Mouse (Mus musculus) frontal cortex, postnatal 14 days (tissue): ENCODE results near the gene Rbpj.
A peak's percentile ranks its signal among the peaks of the same experiment; 100 is the strongest.
"Not testable (repeated sequence)": the region's sequence is repeated elsewhere in the genome, so short reads cannot be mapped to it uniquely, and the experiment has no call there.

ENCODE experiments used
- DNase-seq, 2 experiments: peaks; one replicate each; pipeline ENCODE4 v3.0.0; 2022; ENCODE audit warnings: low spot score in 2 of 2

Gene Rbpj

GRCm38 (mm10) chr5:53670321-53670938 lies 204.5 kb downstream of the Rbpj start:
- DNase-seq = no peak

- DNase-seq = no peak
These were observed 205.6 kb downstream of the Rbpj start for GRCm38 (mm10) chr5:53671507-53671906.

GRCm38 (mm10) chr5:53672352-53672751 lies 206.4 kb downstream of the Rbpj start:
- peak; percentile 28 to 56 for DNase-seq

- DNase-seq = not testable (repeated sequence)
These were observed 207.7 kb downstream of the Rbpj start for GRCm38 (mm10) chr5:53673493-53674150.

- DNase-seq = no peak
These were observed 210.7 kb downstream of the Rbpj start for GRCm38 (mm10) chr5:53676671-53677070.

GRCm38 (mm10) chr5:53678036-53678767 lies 212.2 kb downstream of the Rbpj start:
- DNase-seq = no peak

GRCm38 (mm10) chr5:53679651-53680050 lies 213.7 kb downstream of the Rbpj start:
- peak in 1 of 2 experiments; percentile 16 for DNase-seq

GRCm38 (mm10) chr5:53683916-53684315 lies 218.0 kb downstream of the Rbpj start:
- DNase-seq = no peak

GRCm38 (mm10) chr5:53684417-53684816 lies 218.5 kb downstream of the Rbpj start:
- DNase-seq = no peak

GRCm38 (mm10) chr5:53685623-53686022 lies 219.7 kb downstream of the Rbpj start:
- DNase-seq = no peak

- no peak for DNase-seq
These were observed 220.4 kb downstream of the Rbpj start for GRCm38 (mm10) chr5:53686379-53686778.

- DNase-seq = no peak
These were observed 222.4 kb downstream of the Rbpj start for GRCm38 (mm10) chr5:53688326-53688725.

- DNase-seq = no peak
These were observed 225.6 kb downstream of the Rbpj start for GRCm38 (mm10) chr5:53691577-53691976.

- DNase-seq = no peak
These were observed 226.1 kb downstream of the Rbpj start for GRCm38 (mm10) chr5:53692100-53692499.

GRCm38 (mm10) chr5:53692662-53693061 lies 226.7 kb downstream of the Rbpj start:
- DNase-seq = no peak

GRCm38 (mm10) chr5:53696701-53697100 lies 230.7 kb downstream of the Rbpj start:
- no peak for DNase-seq

GRCm38 (mm10) chr5:53697794-53698193 lies 231.8 kb downstream of the Rbpj start:
- no peak for DNase-seq

GRCm38 (mm10) chr5:53702686-53703085 lies 236.7 kb downstream of the Rbpj start:
- DNase-seq = no peak
